Mouse (Mus musculus) ES-E14 (cell line): Measurements from ENCODE around the gene Impdh1. TPM values are rescaled to one million over a fixed set of nuclear protein-coding genes. Genes with fewer than 3 reads are reported as not detected.
A peak's percentile ranks its signal among the peaks of the same experiment; 100 is the strongest.

Experiments used
- DNase-seq: peaks from one replicate; pipeline ENCODE4 v3.0.0-alpha.2; 2013; ENCODE audit warnings: low read depth, low spot score
- H3K27ac ChIP-seq: 2 replicates; pipeline ENCODE4 v1.5.1; 2012; ENCODE audit warnings: low read depth, mild to moderate bottlenecking, low read length, moderate library complexity, mixed read lengths; ENCODE audit not compliant: poor library complexity, insufficient read depth, severe bottlenecking
- H3K36me3 ChIP-seq: 2 replicates; pipeline ENCODE4 v1.6.1; 2012; ENCODE audit warnings: mild to moderate bottlenecking, low read length, moderate library complexity, mixed read lengths; ENCODE audit not compliant: control insufficient read depth, poor library complexity, insufficient read depth, severe bottlenecking
- H3K4me1 ChIP-seq, 2 experiments: fragments of 150-350 bp in 1 of 2; sonication (generic) in 1 of 2; 2 replicates each; pipeline ENCODE4 v1.6.1; 2012; ENCODE audit warnings: low read length in 2 of 2, mild to moderate bottlenecking in 1 of 2, mixed read lengths in 1 of 2; ENCODE audit not compliant: control insufficient read depth in 2 of 2, insufficient read depth in 2 of 2, poor library complexity in 1 of 2
- H3K4me3 ChIP-seq, 2 experiments: fragments of 150-350 bp in 1 of 2; sonication (generic) in 1 of 2; 2 replicates each; pipeline ENCODE4 v1.5.1; 2012; ENCODE audit warnings: low read length in 2 of 2, low read depth in 1 of 2, mild to moderate bottlenecking in 1 of 2, mixed read lengths in 1 of 2; ENCODE audit not compliant: insufficient read depth in 1 of 2, poor library complexity in 1 of 2, severe bottlenecking in 1 of 2
- H3K9ac ChIP-seq: 2 replicates; pipeline ENCODE4 v1.6.1; 2012; ENCODE audit warnings: low read depth, mild to moderate bottlenecking, low read length, mixed read lengths; ENCODE audit not compliant: poor library complexity, insufficient read depth, severe bottlenecking
- H3K9me3 ChIP-seq: fragments of 150-350 bp; sonication (generic); 2 replicates; pipeline ENCODE4 v1.6.1; 2012; ENCODE audit warnings: low read depth, mild to moderate bottlenecking, low read length; ENCODE audit not compliant: control insufficient read depth, insufficient read depth
- CHD2 ChIP-seq: IDR thresholded peaks from 2 replicates; pipeline ENCODE4 v1.6.1; 2014; ENCODE audit warnings: mild to moderate bottlenecking, low read depth, low read length, inconsistent platforms
- HCFC1 ChIP-seq: IDR thresholded peaks from 2 replicates; pipeline ENCODE4 v1.6.1; 2012; ENCODE audit warnings: low read length, inconsistent platforms, borderline replicate concordance; ENCODE audit not compliant: insufficient read depth
- MAFK ChIP-seq: IDR thresholded peaks from 2 replicates; pipeline ENCODE4 v1.6.1; 2014; ENCODE audit warnings: mild to moderate bottlenecking, low read depth, low read length, inconsistent platforms; ENCODE audit not compliant: insufficient read depth
- ZC3H11A ChIP-seq: IDR thresholded peaks from 2 replicates; pipeline ENCODE4 v1.6.1; 2012; ENCODE audit warnings: low read depth, mild to moderate bottlenecking, inconsistent platforms, low read length, borderline replicate concordance
- ZNF384 ChIP-seq: IDR thresholded peaks from 2 replicates; pipeline ENCODE4 v1.6.1; 2012; ENCODE audit warnings: low read depth, low read length, inconsistent platforms
- in situ Hi-C, 2 experiments: fragments of 600-800 bp; cut with MboI; formaldehyde crosslinking; loops; one replicate each; pipeline ENCODE4 v1.15.1; 2025; ENCODE audit warnings: low sequenced_read_pairs in 2 of 2, inconsistent platforms in 1 of 2; ENCODE audit not compliant: unreplicated experiment in 2 of 2
- total RNA-seq: library from RNA; depleted of rRNA; stranded (reverse); fragments of 300-350 nt; gene quantifications from 2 replicates; pipeline ENCODE4 v1.2.3, GENCODE M21; 2012

The Impdh1 gene
- total RNA-seq, 1 experiment, result 29.7 TPM

- peak overlapping the region; percentile 88 for H3K9ac ChIP-seq
- peak; percentile 56 for DNase-seq
- H3K27ac ChIP-seq, result no peak overlapping the region
- TF ChIP-seq ZNF384, result no peak
- in situ Hi-C loops, result no loop called here
- H3K4me1 ChIP-seq, result peaks cover 0 to 14% of the 10 kb centered on the region in 2 experiments; a peak in 3 of 4 replicates
- peak overlapping the region; percentile 81 to 82 for H3K4me3 ChIP-seq
- peaks cover under 1% of the 10 kb centered on the region; the same call in 1 of the 2 replicates for H3K36me3 ChIP-seq
- no peaks in the 10 kb centered on the region for H3K9me3 ChIP-seq
Observed at GRCm38 (mm10) chr6:29211806-29212492, 4.2 kb downstream of the Impdh1 start.

- Histone ChIP-seq H3K36me3 (peaks cover 6% of the 10 kb centered on the region; the same call in 1 of the 2 replicates), H3K9me3 (no peaks in the 10 kb centered on the region), H3K27ac (no peak overlapping the region), H3K4me1 (peaks cover 0 to 14% of the 10 kb centered on the region in 2 experiments; a peak in 2 of 4 replicates), H3K9ac (peak overlapping the region; percentile 88), H3K4me3 (peak overlapping the region; percentile 81 to 82)
- TF ChIP-seq HCFC1 (no peak), ZNF384 (no peak), ZC3H11A (no peak), CHD2 (no peak), MAFK (no peak)
- in situ Hi-C loops, result no loop called here
- DNase-seq, result no peak
Observed at GRCm38 (mm10) chr6:29211146-29211545, 5.0 kb downstream of the Impdh1 start.

GRCm38 (mm10) chr6:29210231-29210936, 5.8 kb downstream of the Impdh1 start:
- H3K4me1 ChIP-seq, result peaks cover 0 to 14% of the 10 kb centered on the region in 2 experiments; a peak in 2 of 4 replicates
- peaks cover 10% of the 10 kb centered on the region; the same call in 1 of the 2 replicates for H3K36me3 ChIP-seq

GRCm38 (mm10) chr6:29208178-29208577, 8.0 kb downstream of the Impdh1 start:
- no peak overlapping the region for H3K9ac ChIP-seq
- no peak overlapping the region for H3K4me3 ChIP-seq
- H3K4me1 ChIP-seq, result peaks cover 4 to 11% of the 10 kb centered on the region in 2 experiments; a peak in 2 of 4 replicates
- no peak for DNase-seq
- TF ChIP-seq CHD2 (no peak), HCFC1 (no peak), MAFK (no peak), ZC3H11A (no peak), ZNF384 (no peak)
- in situ Hi-C loops, result no loop called here
- no peaks in the 10 kb centered on the region for H3K9me3 ChIP-seq
- no peak overlapping the region for H3K27ac ChIP-seq
- H3K36me3 ChIP-seq, result peaks cover 25% of the 10 kb centered on the region

More at GRCm38 (mm10) chr6:29210231-29210936, 5.8 kb downstream of the Impdh1 start:
- no peak overlapping the region for H3K27ac ChIP-seq
- H3K9ac ChIP-seq, result no peak overlapping the region; the same call in 1 of the 2 replicates
- H3K9me3 ChIP-seq, result no peaks in the 10 kb centered on the region
- no peak overlapping the region for H3K4me3 ChIP-seq
- no peak for DNase-seq
- in situ Hi-C loops, result no loop called here
- no peak for TF ChIP-seq HCFC1
- no peak for TF ChIP-seq ZNF384
- no peak for TF ChIP-seq ZC3H11A
- no peak for TF ChIP-seq MAFK
- no peak for TF ChIP-seq CHD2
